Mouse (Mus musculus) liver, embryonic 16.5 days (tissue): ENCODE measurements around the gene Celsr2. TPM values are rescaled to one million over a fixed set of nuclear protein-coding genes. Genes with fewer than 3 reads are reported as not detected.

Source experiments
- ATAC-seq: fragments of 200-750 bp; cut with Nextera tagmentation; 2 replicates; pipeline ENCODE4 v1.8.0; 2017; ENCODE audit warnings: low read depth, mild to moderate bottlenecking, moderate number of reproducible peaks, moderate library complexity
- H3K27ac ChIP-seq: fragments of 300-500 bp; sonication (generic); 2 replicates; pipeline ENCODE4 v1.5.1; 2014; ENCODE audit warnings: mild to moderate bottlenecking, low read length
- H3K27me3 ChIP-seq: fragments of 300-500 bp; sonication (generic); 2 replicates; pipeline ENCODE4 v1.6.1; 2014; ENCODE audit warnings: low read depth, low read length, mixed read lengths; ENCODE audit not compliant: control insufficient read depth, insufficient read depth
- H3K36me3 ChIP-seq: fragments of 300-500 bp; sonication (generic); 2 replicates; pipeline ENCODE4 v1.6.1; 2014; ENCODE audit warnings: mild to moderate bottlenecking; ENCODE audit not compliant: control insufficient read depth, insufficient read depth
- H3K4me1 ChIP-seq: fragments of 300-500 bp; sonication (generic); 2 replicates; pipeline ENCODE4 v1.6.1; 2014; ENCODE audit warnings: low read depth, low read length, mixed read lengths; ENCODE audit not compliant: control insufficient read depth
- H3K4me2 ChIP-seq: fragments of 300-500 bp; sonication (generic); 2 replicates; pipeline ENCODE4 v1.6.1; 2014; ENCODE audit warnings: low read depth, low read length, mixed read lengths
- H3K4me3 ChIP-seq: fragments of 300-500 bp; sonication (generic); 2 replicates; pipeline ENCODE4 v1.5.1; 2014; ENCODE audit warnings: low read depth, mild to moderate bottlenecking, low read length
- H3K9ac ChIP-seq: fragments of 300-500 bp; sonication (generic); 2 replicates; pipeline ENCODE4 v1.6.1; 2014; ENCODE audit warnings: low read depth, low read length
- H3K9me3 ChIP-seq: fragments of 300-500 bp; sonication (generic); replicated peaks from 2 replicates; pipeline ENCODE4 v1.6.1; 2016; ENCODE audit warnings: low read length; ENCODE audit not compliant: control insufficient read depth
- WGBS: fragments of 180-500 bp; shearing (Covaris S2); extraction: QIAGEN DNeasy Blood & Tissue Kit; methylation state at CpG from one replicate; pipeline ENCODE4 v1.1.7; 2014; ENCODE audit not compliant: insufficient replicate concordance; 5-methylcytosine and 5-hydroxymethylcytosine counted together
- polyA plus RNA-seq: library from polyadenylated mRNA; unstranded; fragments of >200 nt; fragmentation: Nextera tagmentation; extraction: Ambion mirVana; gene quantifications from 2 replicates; pipeline ENCODE4 v1.2.1, GENCODE M21; 2015

The Celsr2 gene
- polyA plus RNA-seq, 1 experiment from 2014 or later: 0.30 TPM

DNA sequence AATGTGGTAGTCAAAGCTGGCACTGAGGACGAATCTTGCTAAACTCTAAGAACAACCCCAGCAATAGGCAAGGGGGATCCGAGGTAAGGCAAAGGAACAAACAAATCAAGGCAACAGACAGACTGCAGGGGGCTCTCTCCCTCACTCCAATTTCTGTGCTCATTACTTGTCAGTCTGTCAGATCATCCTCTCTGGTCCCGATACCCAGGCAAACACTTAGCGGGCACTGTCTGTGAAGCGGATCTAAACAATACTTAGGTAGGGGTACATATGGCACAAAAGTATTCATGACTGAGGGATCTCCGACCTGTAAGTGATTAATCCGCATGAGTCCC, 21.0 kb upstream of the Celsr2 start:
- Histone ChIP-seq H3K4me1 (peaks cover 2% of the 10 kb centered on the region; the same call in 1 of the 2 replicates), H3K36me3 (peaks cover 50% of the 10 kb centered on the region)

DNA sequence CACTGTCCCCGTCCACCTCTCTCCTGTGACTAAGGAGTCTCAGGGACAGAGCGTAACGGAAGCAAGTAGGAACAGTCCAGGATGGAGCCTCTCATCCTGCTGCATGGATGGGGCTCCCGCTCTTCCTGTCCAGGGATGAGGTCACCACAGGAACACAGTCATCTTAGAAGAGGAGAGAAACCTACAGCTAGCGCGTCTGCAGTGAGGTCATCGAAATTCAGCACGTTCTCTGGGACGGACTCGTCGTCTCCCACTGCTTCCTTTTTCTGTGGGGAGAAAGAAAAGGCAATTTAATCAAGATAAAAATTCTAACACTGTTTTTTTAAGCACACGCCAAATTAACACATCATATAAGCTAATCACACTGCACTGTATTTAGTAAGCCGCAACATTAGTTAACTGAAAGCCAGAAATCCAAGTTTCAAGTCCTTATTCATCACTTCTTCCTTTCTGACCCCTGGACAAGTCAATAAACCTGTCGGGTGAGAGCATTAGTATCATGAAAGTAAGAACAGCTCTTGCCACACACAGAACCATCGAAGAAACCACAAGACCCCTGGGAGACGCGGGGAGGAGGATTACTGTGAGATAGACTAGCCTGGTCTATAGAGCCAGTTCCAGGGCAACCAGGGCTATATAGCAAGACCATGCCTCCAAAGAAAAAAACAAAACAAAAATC, 20.5 kb upstream of the Celsr2 start:
- Histone ChIP-seq H3K4me2 (no peak overlapping the region), H3K9ac (no peak overlapping the region), H3K4me1 (peaks cover under 1% of the 10 kb centered on the region; the same call in 1 of the 2 replicates), H3K4me3 (no peak overlapping the region), H3K27me3 (no peaks in the 10 kb centered on the region), H3K9me3 (no peaks in the 10 kb centered on the region), H3K36me3 (peaks cover 55% of the 10 kb centered on the region), H3K27ac (no peak overlapping the region)
- 81% methylated on average over 17 of the region's 17 CpGs for WGBS
- peak; percentile 30; the same call in 1 of the 2 replicates for ATAC-seq

More for the DNA sequence above, 21.0 kb upstream of the Celsr2 start:
- no peak overlapping the region for H3K4me2 ChIP-seq
- no peak overlapping the region for H3K4me3 ChIP-seq
- ATAC-seq: no peak
- H3K27ac ChIP-seq: no peak overlapping the region
- no peaks in the 10 kb centered on the region for H3K9me3 ChIP-seq
- H3K27me3 ChIP-seq: no peaks in the 10 kb centered on the region
- no peak overlapping the region for H3K9ac ChIP-seq
- 83% methylated on average over 7 of the region's 7 CpGs for WGBS

DNA sequence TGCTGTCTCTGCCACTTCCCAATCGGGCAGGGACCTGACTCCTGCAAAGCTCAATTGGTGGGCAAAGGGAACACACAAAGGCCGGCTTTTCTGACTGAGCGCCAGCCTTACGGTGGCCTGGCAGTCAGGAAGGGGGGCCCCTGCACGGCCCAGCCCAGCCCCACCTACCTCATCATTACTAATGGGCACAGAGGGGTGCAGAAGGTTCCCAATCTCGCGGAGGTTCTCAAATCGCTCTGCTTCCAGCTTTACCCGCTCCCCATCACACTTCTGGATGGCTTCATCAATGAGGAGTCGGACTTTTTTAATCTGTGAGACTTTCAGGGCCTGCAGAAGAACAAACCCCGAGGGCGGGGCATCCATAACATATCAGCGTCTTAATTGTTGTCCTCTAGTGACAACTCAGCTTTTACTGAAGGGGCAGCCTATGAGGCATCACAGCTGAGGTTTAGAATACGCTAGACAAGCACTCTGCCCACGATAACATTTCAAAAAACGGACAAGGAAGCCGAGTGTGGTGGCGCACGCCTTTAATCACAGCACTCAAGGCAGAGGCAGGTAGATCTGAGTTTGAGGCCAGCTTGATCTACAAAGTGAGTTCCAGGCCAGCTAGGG, 18.6 kb upstream of the Celsr2 start:
- H3K9me3 ChIP-seq: no peaks in the 10 kb centered on the region
- no peak overlapping the region for H3K4me2 ChIP-seq
- no peak overlapping the region for H3K4me3 ChIP-seq
- no peaks in the 10 kb centered on the region for H3K27me3 ChIP-seq
- no peak overlapping the region for H3K27ac ChIP-seq
- no peak for ATAC-seq
- 78% methylated on average over 19 of the region's 19 CpGs for WGBS
- H3K9ac ChIP-seq: no peak overlapping the region
- peaks cover 68% of the 10 kb centered on the region for H3K36me3 ChIP-seq
- no peaks in the 10 kb centered on the region for H3K4me1 ChIP-seq

GRCm38 (mm10) chr3:108433188-108433880, 18.0 kb upstream of the Celsr2 start:
- H3K27ac ChIP-seq: no peak overlapping the region
- H3K4me3 ChIP-seq: no peak overlapping the region
- no peaks in the 10 kb centered on the region for H3K4me1 ChIP-seq
- H3K9me3 ChIP-seq: no peaks in the 10 kb centered on the region
- peaks cover 74% of the 10 kb centered on the region for H3K36me3 ChIP-seq
- WGBS: 83% methylated on average over 18 of the region's 18 CpGs
- no peak for ATAC-seq
- no peak overlapping the region for H3K4me2 ChIP-seq
- no peak overlapping the region for H3K9ac ChIP-seq
- no peaks in the 10 kb centered on the region for H3K27me3 ChIP-seq

DNA sequence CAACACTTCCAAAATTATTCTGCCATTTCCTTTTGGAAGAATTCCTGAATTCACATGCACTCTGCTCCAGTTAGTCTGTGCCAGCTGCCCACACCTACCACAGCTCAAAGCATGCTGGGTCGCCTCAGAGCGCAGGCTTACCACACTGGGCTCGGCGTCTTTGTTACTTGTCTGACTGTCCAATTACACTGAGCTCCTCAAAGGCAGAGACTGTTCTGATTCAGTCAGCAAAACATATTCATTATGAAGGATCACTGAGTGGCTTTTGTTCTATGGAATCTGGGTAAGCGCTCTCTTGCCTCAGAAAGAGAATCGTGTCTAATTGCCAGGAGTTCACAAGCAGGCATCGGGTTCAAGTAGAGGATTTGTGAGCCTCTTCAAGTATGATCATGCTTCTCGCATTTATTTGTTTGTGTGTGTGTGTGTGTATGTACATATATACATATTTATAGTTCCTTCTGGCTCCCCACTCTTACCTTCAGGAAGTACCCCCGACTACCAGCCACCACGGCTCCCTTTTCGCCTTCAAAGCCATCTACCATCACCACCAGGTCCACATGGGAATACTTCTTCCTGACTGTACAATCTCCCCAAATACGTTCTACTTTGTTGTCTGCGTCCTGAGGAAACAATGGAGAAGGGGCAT, 17.3 kb upstream of the Celsr2 start:
- Histone ChIP-seq H3K27ac (no peak overlapping the region), H3K4me1 (no peaks in the 10 kb centered on the region), H3K36me3 (peaks cover 81% of the 10 kb centered on the region), H3K9ac (no peak overlapping the region), H3K4me2 (no peak overlapping the region), H3K4me3 (no peak overlapping the region), H3K27me3 (no peaks in the 10 kb centered on the region), H3K9me3 (no peaks in the 10 kb centered on the region)
- no peak for ATAC-seq
- WGBS: 87% methylated on average over 13 of the region's 13 CpGs

GRCm38 (mm10) chr3:108425624-108426018, 10.3 kb upstream of the Celsr2 start:
- no peaks in the 10 kb centered on the region for H3K4me1 ChIP-seq
- H3K27ac ChIP-seq: no peak overlapping the region
- H3K4me3 ChIP-seq: no peak overlapping the region
- H3K9ac ChIP-seq: no peak overlapping the region
- ATAC-seq: no peak
- H3K4me2 ChIP-seq: no peak overlapping the region
- WGBS: 89% methylated on average over 6 of the region's 6 CpGs
- H3K27me3 ChIP-seq: no peaks in the 10 kb centered on the region
- peaks cover 46% of the 10 kb centered on the region for H3K36me3 ChIP-seq
- H3K9me3 ChIP-seq: no peaks in the 10 kb centered on the region

- Histone ChIP-seq H3K4me3 (no peak overlapping the region), H3K27ac (no peak overlapping the region)
Measured at GRCm38 (mm10) chr3:108424944-108425623, 9.7 kb upstream of the Celsr2 start.

GRCm38 (mm10) chr3:108423844-108424801, 8.8 kb upstream of the Celsr2 start:
- Histone ChIP-seq H3K27ac (no peak overlapping the region), H3K9ac (no peak overlapping the region), H3K27me3 (no peaks in the 10 kb centered on the region), H3K4me1 (no peaks in the 10 kb centered on the region), H3K36me3 (peaks cover 35% of the 10 kb centered on the region), H3K4me2 (no peak overlapping the region), H3K9me3 (no peaks in the 10 kb centered on the region), H3K4me3 (no peak overlapping the region)
- ATAC-seq: 0 out of 2 replicates have a peak, but pooled peaks have one; percentile 12
- WGBS: 26% methylated on average over 11 of the region's 11 CpGs

More at GRCm38 (mm10) chr3:108424944-108425623, 9.7 kb upstream of the Celsr2 start:
- H3K4me1 ChIP-seq: no peaks in the 10 kb centered on the region
- no peaks in the 10 kb centered on the region for H3K9me3 ChIP-seq
- ATAC-seq: no peak
- no peaks in the 10 kb centered on the region for H3K27me3 ChIP-seq
- peaks cover 44% of the 10 kb centered on the region for H3K36me3 ChIP-seq
- H3K9ac ChIP-seq: no peak overlapping the region
- H3K4me2 ChIP-seq: no peak overlapping the region
- WGBS: 74% methylated on average over 7 of the region's 7 CpGs
